Comparison of ENCODE assay signal across 18 mouse cellular contexts in the genomic region with DNA sequence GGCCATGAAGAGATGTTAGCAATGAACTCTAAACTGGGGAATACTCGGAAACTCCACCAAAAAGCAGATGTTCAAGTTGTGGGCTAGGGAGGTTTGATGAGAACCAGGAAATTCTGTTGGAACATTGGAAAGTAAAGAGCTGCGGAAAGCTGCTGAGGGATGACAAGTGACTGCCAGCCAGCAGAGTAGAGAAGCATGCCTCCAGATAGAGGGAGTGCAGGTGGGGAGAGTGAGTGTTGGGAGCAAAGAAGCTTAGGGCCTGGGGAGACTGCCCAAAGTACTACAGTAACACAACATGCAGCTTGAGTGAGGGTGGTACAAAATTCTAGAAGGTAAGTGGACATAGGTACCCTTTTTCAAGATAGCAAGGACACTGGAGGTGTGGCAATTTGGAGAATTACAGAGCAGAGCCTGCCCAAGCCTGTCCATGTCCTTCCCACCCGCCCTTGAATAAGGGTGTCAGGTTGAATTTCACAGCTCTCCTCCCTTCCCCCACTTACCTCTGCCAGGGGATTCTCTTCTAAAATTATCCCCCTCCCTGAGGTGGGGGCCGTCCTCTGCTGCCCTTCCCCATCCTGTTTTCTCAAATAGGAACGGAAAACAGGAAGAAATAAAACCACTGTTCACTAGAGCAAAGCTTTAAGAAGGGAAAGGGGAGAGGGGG. TPM values are rescaled to one million over a fixed set of nuclear protein-coding genes. Genes with fewer than 3 reads are reported as not detected.
DNase-seq lines count a peak whose midpoint lies in the region; ATAC-seq and TF ChIP-seq lines count a peak whose summit lies in the region.
"Had no signal": no experiment of that assay in that cellular context is flagged by ENCODE, and none has a peak within 500 bp of the region (broad histone marks: within the 10 kb centered on the region; RNA-seq: fewer than 3 reads in every experiment).

No protein-coding gene starts in this region.

- H3K9ac ChIP-seq in forebrain, embryonic 11.5 days (ENCODE audit: low read length): no peak overlapping the region
- no peak overlapping the region for H3K9ac ChIP-seq in forebrain, postnatal 0 days
- H3K9ac ChIP-seq in hindbrain, embryonic 16.5 days (ENCODE audit: low read depth, low read length): no peak overlapping the region
- H3K9ac ChIP-seq in hindbrain, embryonic 14.5 days: no peak overlapping the region
- H3K9ac ChIP-seq: hindbrain, embryonic 15.5 days; kidney, embryonic 15.5 days had no signal

- H3K36me3 ChIP-seq in forebrain, embryonic 11.5 days (ENCODE audit: control insufficient read depth, insufficient read depth, low read length): peaks cover 12% of the 10 kb centered on the region
- peaks cover 57% of the 10 kb centered on the region for H3K36me3 ChIP-seq in forebrain, postnatal 0 days (ENCODE audit: insufficient read depth)
- peaks cover 16% of the 10 kb centered on the region for H3K36me3 ChIP-seq in hindbrain, embryonic 16.5 days (ENCODE audit: control insufficient read depth, insufficient read depth, low read length)
- H3K36me3 ChIP-seq in hindbrain, embryonic 14.5 days (replicated peaks; ENCODE audit: control insufficient read depth, insufficient read depth): peaks cover 90% of the 10 kb centered on the region

- no peaks in the 10 kb centered on the region for H3K9me3 ChIP-seq in forebrain, embryonic 11.5 days (ENCODE audit: control insufficient read depth, low read length)
- H3K9me3 ChIP-seq in forebrain, postnatal 0 days (ENCODE audit: low read length): no peaks in the 10 kb centered on the region
- H3K9me3 ChIP-seq in hindbrain, embryonic 16.5 days (ENCODE audit: control insufficient read depth, low read length): no peaks in the 10 kb centered on the region
- no peaks in the 10 kb centered on the region for H3K9me3 ChIP-seq in hindbrain, embryonic 14.5 days (ENCODE audit: control insufficient read depth, low read length)
- H3K9me3 ChIP-seq: hindbrain, embryonic 15.5 days; kidney, embryonic 15.5 days had no signal

- DNase-seq in forebrain, embryonic 11.5 days (ENCODE audit: low spot score): no peak
- DNase-seq in forebrain, postnatal 0 days: no peak
- no peak for DNase-seq in hindbrain, embryonic 14.5 days (ENCODE audit: low spot score)
- peak; percentile 3 for DNase-seq in thymus, postnatal 25 days
- no peak for DNase-seq in thymus, postnatal 4 days
- DNase-seq in adrenal gland, adult 18-20 months (ENCODE audit: low spot score in 2 of 2): no peak
- no peak for DNase-seq in cerebellum, postnatal 10 days
- DNase-seq: cerebellum, adult 18-20 months; lung, postnatal 10 days; midbrain, embryonic 14.5 days; right cerebral cortex, postnatal 4 days had no signal

- no peaks in the 10 kb centered on the region for H3K4me1 ChIP-seq in forebrain, embryonic 11.5 days (replicated peaks; ENCODE audit: control insufficient read depth, insufficient read depth, low read length)
- H3K4me1 ChIP-seq in forebrain, postnatal 0 days (ENCODE audit: insufficient read depth): no peaks in the 10 kb centered on the region
- H3K4me1 ChIP-seq in hindbrain, embryonic 16.5 days (ENCODE audit: control insufficient read depth, insufficient read depth, low read depth, low read length): no peaks in the 10 kb centered on the region
- no peaks in the 10 kb centered on the region for H3K4me1 ChIP-seq in hindbrain, embryonic 14.5 days (replicated peaks; ENCODE audit: control insufficient read depth, insufficient read depth, low read length)
- H3K4me1 ChIP-seq: hindbrain, embryonic 15.5 days; kidney, embryonic 15.5 days had no signal

- TF ChIP-seq CTCF in forebrain, postnatal 0 days (IDR thresholded peaks at IDR 0.05; ENCODE audit: low read depth): no peak

- no peak overlapping the region for H3K27ac ChIP-seq in forebrain, embryonic 11.5 days (ENCODE audit: low read depth, low read length)
- H3K27ac ChIP-seq in forebrain, postnatal 0 days (ENCODE audit: low read depth, low read length): no peak overlapping the region
- H3K27ac ChIP-seq in hindbrain, embryonic 16.5 days (ENCODE audit: low read depth, low read length): no peak overlapping the region
- no peak overlapping the region for H3K27ac ChIP-seq in hindbrain, embryonic 14.5 days
- H3K27ac ChIP-seq: hindbrain, embryonic 15.5 days; kidney, embryonic 15.5 days had no signal

- no peak overlapping the region for H3K4me3 ChIP-seq in forebrain, embryonic 11.5 days (ENCODE audit: low read depth, low read length)
- no peak overlapping the region for H3K4me3 ChIP-seq in forebrain, postnatal 0 days (ENCODE audit: low read depth, low read length)
- no peak overlapping the region for H3K4me3 ChIP-seq in hindbrain, embryonic 16.5 days (ENCODE audit: low read length)
- H3K4me3 ChIP-seq in hindbrain, embryonic 14.5 days (replicated peaks; ENCODE audit: low read length): no peak overlapping the region
- H3K4me3 ChIP-seq: hindbrain, embryonic 15.5 days; kidney, embryonic 15.5 days had no signal

- peak; percentile 16; the same call in 1 of the 2 replicates for ATAC-seq in forebrain, embryonic 11.5 days (replicated peaks; ENCODE audit: low FRiP score)
- ATAC-seq in forebrain, postnatal 0 days: no peak
- peak; percentile 19; the same call in 1 of the 2 replicates for ATAC-seq in hindbrain, embryonic 16.5 days
- ATAC-seq in hindbrain, embryonic 14.5 days (ENCODE audit: low FRiP score): no peak
- ATAC-seq: Patski had no signal

- H3K4me2 ChIP-seq in forebrain, embryonic 11.5 days (ENCODE audit: low read depth, low read length, severe bottlenecking): no peak overlapping the region
- H3K4me2 ChIP-seq in forebrain, postnatal 0 days (ENCODE audit: low read depth): no peak overlapping the region
- no peak overlapping the region for H3K4me2 ChIP-seq in hindbrain, embryonic 16.5 days (ENCODE audit: low read length)
- H3K4me2 ChIP-seq in hindbrain, embryonic 14.5 days (replicated peaks): no peak overlapping the region
- H3K4me2 ChIP-seq: hindbrain, embryonic 15.5 days; kidney, embryonic 15.5 days had no signal

- H3K27me3 ChIP-seq in forebrain, embryonic 11.5 days (ENCODE audit: control insufficient read depth, insufficient read depth, low read length): no peaks in the 10 kb centered on the region
- no peaks in the 10 kb centered on the region for H3K27me3 ChIP-seq in forebrain, postnatal 0 days (ENCODE audit: insufficient read depth, low read length)
- no peaks in the 10 kb centered on the region for H3K27me3 ChIP-seq in hindbrain, embryonic 16.5 days (replicated peaks; ENCODE audit: control insufficient read depth, insufficient read depth, low read length)
- H3K27me3 ChIP-seq in hindbrain, embryonic 14.5 days (ENCODE audit: control insufficient read depth, insufficient read depth, low read length): no peaks in the 10 kb centered on the region
- H3K27me3 ChIP-seq: hindbrain, embryonic 15.5 days; kidney, embryonic 15.5 days; Patski had no signal

- WGBS in forebrain, embryonic 11.5 days: 81% methylated on average over 5 of the region's 5 CpGs
- WGBS in forebrain, postnatal 0 days: 82% methylated on average over 5 of the region's 5 CpGs
- 84% methylated on average over 5 of the region's 5 CpGs for WGBS in hindbrain, embryonic 16.5 days
- 83% methylated on average over 5 of the region's 5 CpGs for WGBS in hindbrain, embryonic 14.5 days

RNA-seq across cellular contexts. Expression of gene Clcn1, which starts 3.5 kb away (rescaled TPM):
- polyA plus RNA-seq in forebrain, embryonic 11.5 days (2014; fragmentation: Nextera tagmentation; extraction: Ambion mirVana): 1.4 and 2.0 TPM in 2 replicates
- total RNA-seq in forebrain, postnatal 0 days (2014; rRNA removed): 1.8 and 3.3 TPM in 2 replicates
- 0.55 and 0.74 TPM in 2 replicates for polyA plus RNA-seq in forebrain, postnatal 0 days (2015; fragmentation: Nextera tagmentation; extraction: Ambion mirVana)
- 0.99 and 1.2 TPM in 2 replicates for polyA plus RNA-seq in hindbrain, embryonic 16.5 days (2015; fragmentation: Nextera tagmentation; extraction: Ambion mirVana)
- 0.94 and 1.9 TPM in 2 replicates for polyA plus RNA-seq in hindbrain, embryonic 14.5 days (2014; fragmentation: Nextera tagmentation; extraction: Ambion mirVana)
- under 1 TPM; 0.10 TPM for total RNA-seq in adrenal gland, adult 18-20 months (2021)

RNA-seq across cellular contexts. Expression of gene Casp2, which starts 18.2 kb away (rescaled TPM):
- 75.6 and 77.5 TPM in 2 replicates for polyA plus RNA-seq in forebrain, embryonic 11.5 days (2014; fragmentation: Nextera tagmentation; extraction: Ambion mirVana)
- 35.0 and 54.0 TPM in 2 replicates for total RNA-seq in forebrain, postnatal 0 days (2014; rRNA removed)
- polyA plus RNA-seq in forebrain, postnatal 0 days (2015; fragmentation: Nextera tagmentation; extraction: Ambion mirVana): 21.3 and 24.7 TPM in 2 replicates
- 28.2 and 31.8 TPM in 2 replicates for polyA plus RNA-seq in hindbrain, embryonic 16.5 days (2015; fragmentation: Nextera tagmentation; extraction: Ambion mirVana)
- 32.7 and 36.4 TPM in 2 replicates for polyA plus RNA-seq in hindbrain, embryonic 14.5 days (2014; fragmentation: Nextera tagmentation; extraction: Ambion mirVana)
- total RNA-seq in adrenal gland, adult 18-20 months (2021): 10 to 100 TPM; 16.6 to 24.1 TPM

RNA-seq across cellular contexts. Expression of gene Tmem139, which starts 21.2 kb away (rescaled TPM):
- 0.55 TPM in 1 of 2 replicates, not detected in the other for polyA plus RNA-seq in forebrain, embryonic 11.5 days (2014; fragmentation: Nextera tagmentation; extraction: Ambion mirVana)
- total RNA-seq in forebrain, postnatal 0 days (2014; rRNA removed): not detected in 2 replicates
- polyA plus RNA-seq in forebrain, postnatal 0 days (2015; fragmentation: Nextera tagmentation; extraction: Ambion mirVana): 0.24 TPM in 1 of 2 replicates, not detected in the other
- polyA plus RNA-seq in hindbrain, embryonic 16.5 days (2015; fragmentation: Nextera tagmentation; extraction: Ambion mirVana): 0.14 TPM in 2 replicates
- not detected in 2 replicates for polyA plus RNA-seq in hindbrain, embryonic 14.5 days (2014; fragmentation: Nextera tagmentation; extraction: Ambion mirVana)
- 1 to 10 TPM in 1 of 2 experiments, under 1 TPM in 1; 0.35 to 5.6 TPM for total RNA-seq in adrenal gland, adult 18-20 months (2021)
- total RNA-seq: left cerebral cortex, postnatal 10 days had no signal
- polyA plus RNA-seq: frontal cortex, adult 2 months had no signal

RNA-seq across cellular contexts. Expression of gene Gstk1, which starts 37.3 kb away (rescaled TPM):
- polyA plus RNA-seq in forebrain, embryonic 11.5 days (2014; fragmentation: Nextera tagmentation; extraction: Ambion mirVana): 15.2 and 18.4 TPM in 2 replicates
- total RNA-seq in forebrain, postnatal 0 days (2014; rRNA removed): 6.8 and 7.3 TPM in 2 replicates
- 9.4 and 9.8 TPM in 2 replicates for polyA plus RNA-seq in forebrain, postnatal 0 days (2015; fragmentation: Nextera tagmentation; extraction: Ambion mirVana)
- 14.2 and 15.0 TPM in 2 replicates for polyA plus RNA-seq in hindbrain, embryonic 16.5 days (2015; fragmentation: Nextera tagmentation; extraction: Ambion mirVana)
- polyA plus RNA-seq in hindbrain, embryonic 14.5 days (2014; fragmentation: Nextera tagmentation; extraction: Ambion mirVana): 11.6 and 12.1 TPM in 2 replicates
- total RNA-seq in adrenal gland, adult 18-20 months (2021): 100 to 1,000 TPM in 1 of 2 experiments, 10 to 100 TPM in 1; 79.7 to 476 TPM

RNA-seq across cellular contexts. Expression of gene Fam131b, which starts 41.4 kb away (rescaled TPM):
- 2.8 and 3.0 TPM in 2 replicates for polyA plus RNA-seq in forebrain, embryonic 11.5 days (2014; fragmentation: Nextera tagmentation; extraction: Ambion mirVana)
- total RNA-seq in forebrain, postnatal 0 days (2014; rRNA removed): 59.2 and 72.2 TPM in 2 replicates
- polyA plus RNA-seq in forebrain, postnatal 0 days (2015; fragmentation: Nextera tagmentation; extraction: Ambion mirVana): 5.3 and 5.6 TPM in 2 replicates
- 7.2 and 7.3 TPM in 2 replicates for polyA plus RNA-seq in hindbrain, embryonic 16.5 days (2015; fragmentation: Nextera tagmentation; extraction: Ambion mirVana)
- polyA plus RNA-seq in hindbrain, embryonic 14.5 days (2014; fragmentation: Nextera tagmentation; extraction: Ambion mirVana): 7.2 and 7.9 TPM in 2 replicates
- total RNA-seq in adrenal gland, adult 18-20 months (2021): under 1 TPM; 0.13 to 0.29 TPM
- total RNA-seq: liver, adult 2 months had no signal
- polyA plus RNA-seq: liver, adult 2 months had no signal

Comparison
In these comparisons a context has a peak if more than half of its experiments do, and no peak if none do; other contexts are left out.
1. ATAC-seq: peak in forebrain, embryonic 11.5 days (single experiment) and hindbrain, embryonic 16.5 days (single experiment); none in forebrain, postnatal 0 days (single experiment) and hindbrain, embryonic 14.5 days (single experiment).